Mouse (Mus musculus) myocyte (in vitro differentiated cells): Measurements from ENCODE around the gene Rims4. TPM values are rescaled to one million over a fixed set of nuclear protein-coding genes. Genes with fewer than 3 reads are reported as not detected.

Experiments
- H3K27me3 ChIP-seq: one replicate; pipeline ENCODE4 v1.6.1; 2011; ENCODE audit not compliant: control insufficient read depth, insufficient read depth, insufficient read length
- H3K36me3 ChIP-seq: one replicate; pipeline ENCODE4 v1.6.1; 2011; ENCODE audit not compliant: control insufficient read depth, insufficient read depth
- H3K4me2 ChIP-seq: one replicate; pipeline ENCODE4 v1.6.1; 2011; ENCODE audit warnings: low read depth, control low read depth
- H3K4me3 ChIP-seq: one replicate; pipeline ENCODE4 v1.5.1; 2011; ENCODE audit warnings: mild to moderate bottlenecking, control low read depth, moderate library complexity
- H3K79me2 ChIP-seq: one replicate; pipeline ENCODE4 v1.6.1; 2011; ENCODE audit not compliant: control insufficient read depth, insufficient read depth
- H3ac ChIP-seq: one replicate; pipeline ENCODE4 v1.6.1; 2011; ENCODE audit not compliant: control insufficient read depth, insufficient read length
- CEBPB ChIP-seq: IDR thresholded peaks from 2 replicates; pipeline ENCODE4 v1.6.1; 2011; ENCODE audit warnings: mild to moderate bottlenecking, moderate library complexity; ENCODE audit not compliant: poor library complexity, insufficient read depth, severe bottlenecking
- E2F4 ChIP-seq: IDR thresholded peaks from one replicate; pipeline ENCODE4 v1.6.1; 2011; ENCODE audit warnings: mild to moderate bottlenecking, control low read depth, moderate library complexity; ENCODE audit not compliant: insufficient read depth
- MAX ChIP-seq: IDR thresholded peaks from one replicate; pipeline ENCODE4 v1.6.1; 2011; ENCODE audit warnings: low read depth, mild to moderate bottlenecking, control low read depth
- MYOD1 ChIP-seq, 3 experiments: IDR thresholded peaks; one replicate each; pipeline ENCODE4 v1.6.1; 2011; ENCODE audit warnings: control low read depth in 2 of 3, low read depth in 2 of 3, mild to moderate bottlenecking in 2 of 3, moderate library complexity in 1 of 3; ENCODE audit not compliant: insufficient read length in 2 of 3, control insufficient read depth in 1 of 3
- MYOG ChIP-seq, 3 experiments: IDR thresholded peaks; one replicate each; pipeline ENCODE4 v1.6.1; 2011; ENCODE audit warnings: control low read depth in 2 of 3, low read depth in 2 of 3, mild to moderate bottlenecking in 2 of 3; ENCODE audit not compliant: insufficient read length in 2 of 3, control insufficient read depth in 1 of 3, insufficient read depth in 1 of 3
- POLR2A ChIP-seq: IDR thresholded peaks from one replicate; pipeline ENCODE4 v1.6.1; 2011; ENCODE audit warnings: low read depth, mild to moderate bottlenecking, control low read depth, moderate library complexity; ENCODE audit not compliant: insufficient read length
- POLR2AphosphoS2 ChIP-seq: IDR thresholded peaks from one replicate; pipeline ENCODE4 v1.6.1; 2011; ENCODE audit warnings: low read depth, control low read depth; ENCODE audit not compliant: insufficient read length
- REST ChIP-seq: IDR thresholded peaks from one replicate; pipeline ENCODE4 v1.6.1; 2011; ENCODE audit warnings: mild to moderate bottlenecking, control low read depth, moderate library complexity; ENCODE audit not compliant: insufficient read depth, insufficient read length
- SRF ChIP-seq: IDR thresholded peaks from one replicate; pipeline ENCODE4 v1.6.1; 2011; ENCODE audit warnings: low read depth; ENCODE audit not compliant: control insufficient read depth, insufficient read length
- TCF12 ChIP-seq: IDR thresholded peaks from one replicate; pipeline ENCODE4 v1.6.1; 2011; ENCODE audit warnings: mild to moderate bottlenecking, control low read depth; ENCODE audit not compliant: poor library complexity, insufficient read depth, severe bottlenecking
- TCF3 ChIP-seq: IDR thresholded peaks from one replicate; pipeline ENCODE4 v1.6.1; 2011; ENCODE audit warnings: low read depth, control low read depth; ENCODE audit not compliant: insufficient read length
- USF1 ChIP-seq: IDR thresholded peaks from one replicate; pipeline ENCODE4 v1.6.1; 2011; ENCODE audit warnings: low read depth, mild to moderate bottlenecking, control low read depth, moderate library complexity
- polyA plus RNA-seq: library from polyadenylated mRNA; unstranded; fragments of >200 nt; fragmentation: generic; extraction: Trizol; gene quantifications from one replicate; pipeline ENCODE4 v1.2.1, GENCODE M21; 2012; ENCODE audit warnings: missing spikeins

The Rims4 gene
- polyA plus RNA-seq, 1 experiment = not detected

GRCm38 (mm10) chr2:163913704-163914103 lies 4.8 kb downstream of the Rims4 start:
- H3K4me2 ChIP-seq = no peak overlapping the region
- TF ChIP-seq SRF = no peak
- TF ChIP-seq TCF3 = no peak
- TF ChIP-seq MAX = no peak
- no peak for TF ChIP-seq MYOD1 (IDR thresholded peaks at IDR 0.05; ENCODE audit: control insufficient read depth in 1 of 3, insufficient read length in 2 of 3, low read depth in 2 of 3)
- TF ChIP-seq POLR2AphosphoS2 = no peak
- TF ChIP-seq MYOG (IDR thresholded peaks at IDR 0.05; ENCODE audit: control insufficient read depth in 1 of 3, insufficient read depth in 1 of 3, insufficient read length in 2 of 3, low read depth in 2 of 3) = no peak
- TF ChIP-seq TCF12 = no peak
- no peak for TF ChIP-seq REST
- no peak for TF ChIP-seq E2F4
- TF ChIP-seq POLR2A = no peak
- no peak overlapping the region for H3K4me3 ChIP-seq
- H3ac ChIP-seq = no peak overlapping the region
- H3K36me3 ChIP-seq = no peaks in the 10 kb centered on the region
- peaks cover 85% of the 10 kb centered on the region for H3K27me3 ChIP-seq
- no peaks in the 10 kb centered on the region for H3K79me2 ChIP-seq

- Histone ChIP-seq H3K27me3 (peaks cover 82% of the 10 kb centered on the region), H3K79me2 (no peaks in the 10 kb centered on the region), H3ac (no peak overlapping the region), H3K36me3 (no peaks in the 10 kb centered on the region), H3K4me2 (no peak overlapping the region), H3K4me3 (no peak overlapping the region)
- peak in 1 of 3 experiments; percentile 11 for TF ChIP-seq MYOG (IDR thresholded peaks at IDR 0.05; ENCODE audit: control insufficient read depth in 1 of 3, insufficient read depth in 1 of 3, insufficient read length in 2 of 3, low read depth in 2 of 3)
- no peak for TF ChIP-seq SRF
- no peak for TF ChIP-seq POLR2A
- TF ChIP-seq REST = no peak
- no peak for TF ChIP-seq MYOD1 (IDR thresholded peaks at IDR 0.05; ENCODE audit: control insufficient read depth in 1 of 3, insufficient read length in 2 of 3, low read depth in 2 of 3)
- no peak for TF ChIP-seq POLR2AphosphoS2
These were observed 6.5 kb downstream of the Rims4 start for GRCm38 (mm10) chr2:163911826-163912444.

- Histone ChIP-seq H3K27me3 (peaks cover 81% of the 10 kb centered on the region), H3K36me3 (no peaks in the 10 kb centered on the region), H3ac (no peak overlapping the region), H3K79me2 (no peaks in the 10 kb centered on the region), H3K4me3 (no peak overlapping the region), H3K4me2 (no peak overlapping the region)
- TF ChIP-seq E2F4 (no peak), TCF12 (no peak), SRF (no peak), MAX (no peak), MYOG (IDR thresholded peaks at IDR 0.05; ENCODE audit: control insufficient read depth in 1 of 3, insufficient read depth in 1 of 3, insufficient read length in 2 of 3, low read depth in 2 of 3) (no peak), POLR2A (no peak), TCF3 (no peak), MYOD1 (IDR thresholded peaks at IDR 0.05; ENCODE audit: control insufficient read depth in 1 of 3, insufficient read length in 2 of 3, low read depth in 2 of 3) (no peak), POLR2AphosphoS2 (no peak), USF1 (no peak), REST (no peak), CEBPB (no peak)
These were observed 8.9 kb downstream of the Rims4 start for GRCm38 (mm10) chr2:163909604-163910003.

- Histone ChIP-seq H3K27me3 (peaks cover 86% of the 10 kb centered on the region), H3K36me3 (no peaks in the 10 kb centered on the region), H3ac (no peak overlapping the region), H3K4me2 (no peak overlapping the region), H3K79me2 (no peaks in the 10 kb centered on the region), H3K4me3 (no peak overlapping the region)
- TF ChIP-seq REST (no peak), E2F4 (no peak), TCF12 (no peak), TCF3 (no peak), MYOG (IDR thresholded peaks at IDR 0.05; ENCODE audit: control insufficient read depth in 1 of 3, insufficient read depth in 1 of 3, insufficient read length in 2 of 3, low read depth in 2 of 3) (no peak), CEBPB (no peak), POLR2A (no peak), USF1 (no peak), MYOD1 (IDR thresholded peaks at IDR 0.05; ENCODE audit: control insufficient read depth in 1 of 3, insufficient read length in 2 of 3, low read depth in 2 of 3) (no peak), SRF (no peak), POLR2AphosphoS2 (no peak), MAX (no peak)
These were observed 11.4 kb downstream of the Rims4 start for GRCm38 (mm10) chr2:163907131-163907530.
